Comparison of ENCODE assay signal across 24 mouse cellular contexts in genomic region chr8:104998191-104998590, GRCm38 (mm10). TPM values are rescaled to one million over a fixed set of nuclear protein-coding genes. Genes with fewer than 3 reads are reported as not detected.
DNase-seq lines count a peak whose midpoint lies in the region; ATAC-seq and TF ChIP-seq lines count a peak whose summit lies in the region.
"Had no signal": no experiment of that assay in that cellular context is flagged by ENCODE, and none has a peak within 500 bp of the region (broad histone marks: within the 10 kb centered on the region; RNA-seq: fewer than 3 reads in every experiment).

No protein-coding gene starts in this region.

- H3K36me3 ChIP-seq in hindbrain, embryonic 14.5 days (replicated peaks; ENCODE audit: control insufficient read depth, insufficient read depth) = no peaks in the 10 kb centered on the region
- no peaks in the 10 kb centered on the region for H3K36me3 ChIP-seq in hindbrain, embryonic 12.5 days
- H3K36me3 ChIP-seq in kidney, adult 2 months (ENCODE audit: control insufficient read depth, insufficient read depth, low read length) = no peaks in the 10 kb centered on the region
- H3K36me3 ChIP-seq in kidney, embryonic 14.5 days (ENCODE audit: control insufficient read depth, insufficient read depth, low read length) = no peaks in the 10 kb centered on the region
- H3K36me3 ChIP-seq in intestine, postnatal 0 days (ENCODE audit: control insufficient read depth, insufficient read depth) = no peaks in the 10 kb centered on the region
- H3K36me3 ChIP-seq: embryonic facial prominence, embryonic 15.5 days; forebrain, embryonic 10.5 days; heart, embryonic 13.5 days; hindbrain, embryonic 13.5 days had no signal

- H3K9ac ChIP-seq in hindbrain, embryonic 14.5 days = no peak overlapping the region
- H3K9ac ChIP-seq in hindbrain, embryonic 12.5 days = no peak overlapping the region
- H3K9ac ChIP-seq in kidney, embryonic 14.5 days (ENCODE audit: low read depth, low read length) = no peak overlapping the region
- H3K9ac ChIP-seq in intestine, postnatal 0 days (ENCODE audit: low read depth, low read length) = no peak overlapping the region
- H3K9ac ChIP-seq: embryonic facial prominence, embryonic 15.5 days; heart, embryonic 13.5 days; hindbrain, embryonic 13.5 days had no signal

- no peaks in the 10 kb centered on the region for H3K4me1 ChIP-seq in hindbrain, embryonic 14.5 days (replicated peaks; ENCODE audit: control insufficient read depth, insufficient read depth, low read length)
- H3K4me1 ChIP-seq in hindbrain, embryonic 12.5 days = no peaks in the 10 kb centered on the region
- H3K4me1 ChIP-seq in kidney, adult 2 months (ENCODE audit: control insufficient read depth, insufficient read depth, low read length) = peaks cover 20% of the 10 kb centered on the region; the same call in 1 of the 2 replicates
- H3K4me1 ChIP-seq in kidney, embryonic 14.5 days (ENCODE audit: control insufficient read depth, insufficient read depth, low read length) = no peaks in the 10 kb centered on the region
- H3K4me1 ChIP-seq in intestine, postnatal 0 days (replicated peaks; ENCODE audit: control insufficient read depth, insufficient read depth, low read length) = peaks cover 6% of the 10 kb centered on the region; the same call in 1 of the 2 replicates
- H3K4me1 ChIP-seq: embryonic facial prominence, embryonic 15.5 days; forebrain, embryonic 10.5 days; heart, embryonic 13.5 days; hindbrain, embryonic 13.5 days had no signal

- no peak for TF ChIP-seq POLR2A in kidney, adult 2 months (IDR thresholded peaks at IDR 0.05; ENCODE audit: low read depth, low read length)

- 85% methylated on average over 6 of the region's 6 CpGs for WGBS in hindbrain, embryonic 14.5 days
- 79% methylated on average over 6 of the region's 6 CpGs for WGBS in hindbrain, embryonic 12.5 days
- WGBS in kidney, adult 2 months = 54% methylated on average over 6 of the region's 6 CpGs
- WGBS in kidney, embryonic 14.5 days = 72% methylated on average over 6 of the region's 6 CpGs
- WGBS in intestine, postnatal 0 days = 50% methylated on average over 6 of the region's 6 CpGs

- H3K27me3 ChIP-seq in hindbrain, embryonic 14.5 days (ENCODE audit: control insufficient read depth, insufficient read depth, low read length) = no peaks in the 10 kb centered on the region
- H3K27me3 ChIP-seq in hindbrain, embryonic 12.5 days = no peaks in the 10 kb centered on the region
- no peaks in the 10 kb centered on the region for H3K27me3 ChIP-seq in kidney, adult 2 months (replicated peaks; ENCODE audit: control insufficient read depth, insufficient read depth, low read length)
- no peaks in the 10 kb centered on the region for H3K27me3 ChIP-seq in kidney, embryonic 14.5 days (ENCODE audit: control insufficient read depth, insufficient read depth, low read length)
- H3K27me3 ChIP-seq in intestine, postnatal 0 days (replicated peaks; ENCODE audit: control insufficient read depth, insufficient read depth, low read length) = no peaks in the 10 kb centered on the region
- H3K27me3 ChIP-seq: embryonic facial prominence, embryonic 15.5 days; heart, embryonic 13.5 days; hindbrain, embryonic 13.5 days had no signal

- no peak for TF ChIP-seq CTCF in kidney, adult 2 months (conservative IDR thresholded peaks at IDR 0.05; ENCODE audit: insufficient read depth, insufficient read length, low read depth, low read length)
- TF ChIP-seq CTCF in intestine, postnatal 0 days (IDR thresholded peaks at IDR 0.05; ENCODE audit: low read depth) = no peak

- H3K4me2 ChIP-seq in hindbrain, embryonic 14.5 days (replicated peaks) = no peak overlapping the region
- no peak overlapping the region for H3K4me2 ChIP-seq in hindbrain, embryonic 12.5 days (replicated peaks)
- H3K4me2 ChIP-seq in kidney, embryonic 14.5 days (replicated peaks; ENCODE audit: low read depth, low read length) = no peak overlapping the region
- no peak overlapping the region for H3K4me2 ChIP-seq in intestine, postnatal 0 days (replicated peaks; ENCODE audit: low read depth)
- H3K4me2 ChIP-seq: embryonic facial prominence, embryonic 15.5 days; heart, embryonic 13.5 days; hindbrain, embryonic 13.5 days had no signal

- ATAC-seq in hindbrain, embryonic 14.5 days (ENCODE audit: low FRiP score) = no peak
- no peak for ATAC-seq in hindbrain, embryonic 12.5 days (ENCODE audit: low FRiP score)
- ATAC-seq in kidney, embryonic 14.5 days (ENCODE audit: low FRiP score, low TSS enrichment) = no peak
- ATAC-seq in intestine, postnatal 0 days = 0 out of 2 replicates have a peak, but pooled peaks have one; percentile 43
- ATAC-seq: forebrain, embryonic 14.5 days had no signal

- no peaks in the 10 kb centered on the region for H3K9me3 ChIP-seq in hindbrain, embryonic 14.5 days (ENCODE audit: control insufficient read depth, low read length)
- no peaks in the 10 kb centered on the region for H3K9me3 ChIP-seq in hindbrain, embryonic 12.5 days (replicated peaks)
- H3K9me3 ChIP-seq in kidney, embryonic 14.5 days (ENCODE audit: control insufficient read depth, low read length) = no peaks in the 10 kb centered on the region
- no peaks in the 10 kb centered on the region for H3K9me3 ChIP-seq in intestine, postnatal 0 days (ENCODE audit: control insufficient read depth)
- H3K9me3 ChIP-seq: embryonic facial prominence, embryonic 15.5 days; heart, embryonic 13.5 days; hindbrain, embryonic 13.5 days had no signal

- H3K4me3 ChIP-seq in hindbrain, embryonic 14.5 days (replicated peaks; ENCODE audit: low read length) = no peak overlapping the region
- H3K4me3 ChIP-seq in hindbrain, embryonic 12.5 days = no peak overlapping the region
- H3K4me3 ChIP-seq in kidney, adult 2 months (ENCODE audit: insufficient read depth, low read depth, low read length) = no peak overlapping the region
- no peak overlapping the region for H3K4me3 ChIP-seq in kidney, embryonic 14.5 days (ENCODE audit: low read length)
- H3K4me3 ChIP-seq in intestine, postnatal 0 days (ENCODE audit: low read depth, low read length) = no peak overlapping the region
- H3K4me3 ChIP-seq: embryonic facial prominence, embryonic 15.5 days; erythroblast, embryonic 14.5 days; forebrain, embryonic 10.5 days; gastrocnemius, adult 2 months; heart, embryonic 13.5 days; hindbrain, embryonic 13.5 days had no signal

- peak; percentile 9 for DNase-seq in hindbrain, embryonic 14.5 days (ENCODE audit: low spot score)
- peak; percentile 81 for DNase-seq in kidney, adult 2 months
- peak; percentile 49 to 79 for DNase-seq in kidney, postnatal 25 days
- no peak for DNase-seq in urinary bladder, postnatal 14 days (ENCODE audit: low spot score)
- DNase-seq: adrenal gland, adult 8-10 months; cerebellum, adult 11 months; cerebellum, adult 8-10 months; cerebellum, postnatal 14 days; embryo, embryonic 11 days; gastrocnemius, adult 2 months; gastrocnemius, postnatal 25 days; heart, postnatal 4 days had no signal

- H3K27ac ChIP-seq in hindbrain, embryonic 14.5 days = no peak overlapping the region
- H3K27ac ChIP-seq in hindbrain, embryonic 12.5 days = no peak overlapping the region
- H3K27ac ChIP-seq in kidney, adult 2 months (ENCODE audit: insufficient read depth, low read depth, low read length) = no peak overlapping the region
- no peak overlapping the region for H3K27ac ChIP-seq in kidney, embryonic 14.5 days (ENCODE audit: low read depth, low read length)
- H3K27ac ChIP-seq in intestine, postnatal 0 days (ENCODE audit: low read depth, low read length) = no peak overlapping the region
- H3K27ac ChIP-seq: embryonic facial prominence, embryonic 15.5 days; forebrain, embryonic 10.5 days; gastrocnemius, adult 2 months; heart, embryonic 13.5 days; hindbrain, embryonic 13.5 days had no signal

RNA-seq across cellular contexts. Expression of gene Ces2h, which starts 2.5 kb away (rescaled TPM):
- not detected in 2 replicates for polyA plus RNA-seq in hindbrain, embryonic 14.5 days (2014; fragmentation: Nextera tagmentation; extraction: Ambion mirVana)
- not detected in 2 replicates for polyA plus RNA-seq in hindbrain, embryonic 12.5 days (2016; fragmentation: Nextera tagmentation; extraction: Ambion mirVana)
- polyA plus RNA-seq in kidney, adult 2 months (2012; rRNA removed) = 0.48 and 0.53 TPM in 2 replicates
- polyA plus RNA-seq in kidney, embryonic 14.5 days (2014; fragmentation: Nextera tagmentation; extraction: Ambion mirVana) = not detected in 2 replicates
- polyA plus RNA-seq in intestine, postnatal 0 days (2015; fragmentation: Nextera tagmentation; extraction: Ambion mirVana) = not detected in 2 replicates
- polyA plus RNA-seq: brain, embryonic 14.5 days; embryonic facial prominence, embryonic 11.5 days; embryonic facial prominence, embryonic 15.5 days; erythroblast, embryonic 14.5 days; forebrain, embryonic 10.5 days; forebrain, embryonic 14.5 days; heart, embryonic 13.5 days; heart, postnatal 0 days; hindbrain, embryonic 13.5 days had no signal

RNA-seq across cellular contexts. Expression of gene Ces2g, which starts 36.7 kb away (rescaled TPM):
- polyA plus RNA-seq in hindbrain, embryonic 14.5 days (2014; fragmentation: Nextera tagmentation; extraction: Ambion mirVana) = 0.07 TPM in 1 of 2 replicates, not detected in the other
- polyA plus RNA-seq in hindbrain, embryonic 12.5 days (2016; fragmentation: Nextera tagmentation; extraction: Ambion mirVana) = not detected in 2 replicates
- polyA plus RNA-seq in kidney, adult 2 months (2012; rRNA removed) = 9.3 and 11.9 TPM in 2 replicates
- polyA plus RNA-seq in kidney, embryonic 14.5 days (2014; fragmentation: Nextera tagmentation; extraction: Ambion mirVana) = 0.07 TPM in 1 of 2 replicates, not detected in the other
- 1.1 and 1.2 TPM in 2 replicates for polyA plus RNA-seq in intestine, postnatal 0 days (2015; fragmentation: Nextera tagmentation; extraction: Ambion mirVana)
- polyA plus RNA-seq: embryonic facial prominence, embryonic 11.5 days; forebrain, embryonic 10.5 days; hindbrain, embryonic 13.5 days had no signal

RNA-seq across cellular contexts. Expression of gene Ces3a, which starts 50.2 kb away (rescaled TPM):
- not detected in 2 replicates for polyA plus RNA-seq in hindbrain, embryonic 14.5 days (2014; fragmentation: Nextera tagmentation; extraction: Ambion mirVana)
- not detected in 2 replicates for polyA plus RNA-seq in hindbrain, embryonic 12.5 days (2016; fragmentation: Nextera tagmentation; extraction: Ambion mirVana)
- 0.09 and 0.14 TPM in 2 replicates for polyA plus RNA-seq in kidney, adult 2 months (2012; rRNA removed)
- not detected in 2 replicates for polyA plus RNA-seq in kidney, embryonic 14.5 days (2014; fragmentation: Nextera tagmentation; extraction: Ambion mirVana)
- polyA plus RNA-seq in intestine, postnatal 0 days (2015; fragmentation: Nextera tagmentation; extraction: Ambion mirVana) = 0.08 TPM in 1 of 2 replicates, not detected in the other
- polyA plus RNA-seq: brain, embryonic 14.5 days; embryonic facial prominence, embryonic 11.5 days; embryonic facial prominence, embryonic 15.5 days; erythroblast, embryonic 14.5 days; forebrain, embryonic 10.5 days; forebrain, embryonic 14.5 days; heart, embryonic 13.5 days; heart, postnatal 0 days; hindbrain, embryonic 13.5 days had no signal

RNA-seq across cellular contexts. Expression of gene Ces2f, which starts 51.0 kb away (rescaled TPM):
- not detected in 2 replicates for polyA plus RNA-seq in hindbrain, embryonic 14.5 days (2014; fragmentation: Nextera tagmentation; extraction: Ambion mirVana)
- not detected in 2 replicates for polyA plus RNA-seq in hindbrain, embryonic 12.5 days (2016; fragmentation: Nextera tagmentation; extraction: Ambion mirVana)
- polyA plus RNA-seq in kidney, adult 2 months (2012; rRNA removed) = 0.08 and 0.10 TPM in 2 replicates
- polyA plus RNA-seq in kidney, embryonic 14.5 days (2014; fragmentation: Nextera tagmentation; extraction: Ambion mirVana) = 0.07 TPM in 1 of 2 replicates, not detected in the other
- not detected in 2 replicates for polyA plus RNA-seq in intestine, postnatal 0 days (2015; fragmentation: Nextera tagmentation; extraction: Ambion mirVana)
- polyA plus RNA-seq: brain, embryonic 14.5 days; embryonic facial prominence, embryonic 11.5 days; erythroblast, embryonic 14.5 days; forebrain, embryonic 10.5 days; forebrain, embryonic 14.5 days; heart, embryonic 13.5 days; heart, postnatal 0 days; hindbrain, embryonic 13.5 days had no signal
